11 mouse cellular contexts compared by ENCODE assay signal in genomic region chr3:62341496-62342205, GRCm38 (mm10). TPM values are rescaled to one million over a fixed set of nuclear protein-coding genes. Genes with fewer than 3 reads are reported as not detected.
DNase-seq lines count a peak whose midpoint lies in the region; ATAC-seq and TF ChIP-seq lines count a peak whose summit lies in the region.
"Had no signal": no experiment of that assay in that cellular context is flagged by ENCODE, and none has a peak within 500 bp of the region (broad histone marks: within the 10 kb centered on the region; RNA-seq: fewer than 3 reads in every experiment).

No protein-coding gene starts in this region.

- DNase-seq in hindbrain, embryonic 10.5 days (ENCODE audit: low spot score): no peak
- no peak for DNase-seq in hindbrain, embryonic 11.5 days (ENCODE audit: low spot score)
- no peak for DNase-seq in hindbrain, postnatal 0 days (ENCODE audit: low spot score)
- DNase-seq in midbrain, postnatal 0 days (ENCODE audit: low spot score): no peak
- DNase-seq in ovary, adult 18-20 months (ENCODE audit: low spot score): no peak
- DNase-seq in adrenal gland, postnatal 36 days: no peak
- DNase-seq in cerebellum, adult 18-20 months: no peak
- DNase-seq: liver had no signal

- 17% methylated on average over 3 of the region's 3 CpGs for WGBS in hindbrain, embryonic 10.5 days
- WGBS in hindbrain, embryonic 11.5 days: 25% methylated on average over 3 of the region's 3 CpGs
- 24% methylated on average over 3 of the region's 3 CpGs for WGBS in hindbrain, postnatal 0 days
- 15% methylated on average over 3 of the region's 3 CpGs for WGBS in midbrain, postnatal 0 days

- peaks cover 36% of the 10 kb centered on the region for H3K4me1 ChIP-seq in hindbrain, embryonic 10.5 days (replicated peaks)
- H3K4me1 ChIP-seq in hindbrain, embryonic 11.5 days (replicated peaks; ENCODE audit: control insufficient read depth, insufficient read depth, low read length): 0 out of 2 replicates have a peak, but pooled peaks cover 3% of the 10 kb centered on the region
- H3K4me1 ChIP-seq in cortical plate, adult 2 months (ENCODE audit: control insufficient read depth, insufficient read depth, low read length): peaks cover 1% of the 10 kb centered on the region; the same call in 1 of the 2 replicates
- no peaks in the 10 kb centered on the region for H3K4me1 ChIP-seq in hindbrain, postnatal 0 days (ENCODE audit: insufficient read depth, low read length)
- no peaks in the 10 kb centered on the region for H3K4me1 ChIP-seq in midbrain, postnatal 0 days (ENCODE audit: insufficient read depth, low read length)

- peaks cover 34% of the 10 kb centered on the region for H3K27me3 ChIP-seq in hindbrain, embryonic 10.5 days (ENCODE audit: insufficient read depth, poor library complexity, severe bottlenecking)
- H3K27me3 ChIP-seq in hindbrain, embryonic 11.5 days (ENCODE audit: control insufficient read depth, insufficient read depth, low read length): 0 out of 2 replicates have a peak, but pooled peaks cover 2% of the 10 kb centered on the region
- no peaks in the 10 kb centered on the region for H3K27me3 ChIP-seq in hindbrain, postnatal 0 days (ENCODE audit: insufficient read depth, low read length)
- H3K27me3 ChIP-seq in midbrain, postnatal 0 days (ENCODE audit: insufficient read depth, low read length): 0 out of 2 replicates have a peak, but pooled peaks cover 7% of the 10 kb centered on the region

- H3K4me2 ChIP-seq in hindbrain, embryonic 11.5 days (replicated peaks; ENCODE audit: low read depth, low read length): no peak overlapping the region
- H3K4me2 ChIP-seq in hindbrain, postnatal 0 days (ENCODE audit: low read depth, low read length): peak overlapping the region; percentile 76
- peak overlapping the region; percentile 28 for H3K4me2 ChIP-seq in midbrain, postnatal 0 days (ENCODE audit: low read depth, low read length, poor library complexity, severe bottlenecking)

- H3K4me3 ChIP-seq in hindbrain, embryonic 10.5 days: 0 out of 2 replicates have a peak overlapping the region, but pooled peaks have one; percentile 14
- no peak overlapping the region for H3K4me3 ChIP-seq in hindbrain, embryonic 11.5 days (ENCODE audit: low read depth, low read length)
- H3K4me3 ChIP-seq in cortical plate, adult 2 months (ENCODE audit: insufficient read depth, low read length): peak overlapping the region; percentile 79; the same call in 1 of the 2 replicates
- H3K4me3 ChIP-seq in hindbrain, postnatal 0 days (ENCODE audit: low read length): peak overlapping the region; percentile 83
- H3K4me3 ChIP-seq in midbrain, postnatal 0 days (ENCODE audit: low read depth, low read length): peak overlapping the region; percentile 0
- H3K4me3 ChIP-seq: erythroblast, embryonic 14.5 days had no signal

- TF ChIP-seq POLR2A in cortical plate, adult 2 months (IDR thresholded peaks at IDR 0.05; ENCODE audit: extremely low read depth, insufficient read depth, low read length): no peak

- ATAC-seq in hindbrain, embryonic 11.5 days (ENCODE audit: low FRiP score): no peak
- ATAC-seq in hindbrain, postnatal 0 days: no peak
- ATAC-seq in midbrain, postnatal 0 days (ENCODE audit: low FRiP score): no peak

- TF ChIP-seq CTCF in cortical plate, adult 2 months (IDR thresholded peaks at IDR 0.05; ENCODE audit: extremely low read depth, insufficient read depth, low read length): no peak
- TF ChIP-seq CTCF in hindbrain, postnatal 0 days (IDR thresholded peaks at IDR 0.05; ENCODE audit: low read depth): no peak
- TF ChIP-seq CTCF in midbrain, postnatal 0 days (IDR thresholded peaks at IDR 0.05): no peak

- no peak overlapping the region for H3K9ac ChIP-seq in hindbrain, embryonic 11.5 days (ENCODE audit: low read depth, low read length)
- no peak overlapping the region for H3K9ac ChIP-seq in hindbrain, postnatal 0 days (replicated peaks; ENCODE audit: low read length)
- H3K9ac ChIP-seq in midbrain, postnatal 0 days (replicated peaks; ENCODE audit: low read length, poor library complexity, severe bottlenecking): no peak overlapping the region

- no peak overlapping the region for H3K27ac ChIP-seq in hindbrain, embryonic 10.5 days
- no peak overlapping the region for H3K27ac ChIP-seq in hindbrain, embryonic 11.5 days (ENCODE audit: low read depth, low read length)
- H3K27ac ChIP-seq in cortical plate, adult 2 months (ENCODE audit: insufficient read depth, low read length): no peak overlapping the region
- no peak overlapping the region for H3K27ac ChIP-seq in hindbrain, postnatal 0 days
- no peak overlapping the region for H3K27ac ChIP-seq in midbrain, postnatal 0 days (ENCODE audit: low read depth, low read length)

- no peaks in the 10 kb centered on the region for H3K9me3 ChIP-seq in hindbrain, embryonic 10.5 days
- H3K9me3 ChIP-seq in hindbrain, embryonic 11.5 days (ENCODE audit: control insufficient read depth, low read length): no peaks in the 10 kb centered on the region
- no peaks in the 10 kb centered on the region for H3K9me3 ChIP-seq in hindbrain, postnatal 0 days (ENCODE audit: low read length)
- no peaks in the 10 kb centered on the region for H3K9me3 ChIP-seq in midbrain, postnatal 0 days (ENCODE audit: low read length)

- 0 out of 2 replicates have a peak, but pooled peaks cover 8% of the 10 kb centered on the region for H3K36me3 ChIP-seq in hindbrain, embryonic 10.5 days
- H3K36me3 ChIP-seq in hindbrain, embryonic 11.5 days (ENCODE audit: control insufficient read depth, insufficient read depth, low read length): no peaks in the 10 kb centered on the region
- H3K36me3 ChIP-seq in hindbrain, postnatal 0 days (ENCODE audit: insufficient read depth, low read length): no peaks in the 10 kb centered on the region
- H3K36me3 ChIP-seq in midbrain, postnatal 0 days (ENCODE audit: insufficient read depth, low read length): no peaks in the 10 kb centered on the region

RNA-seq across cellular contexts. Expression of gene Arhgef26, which starts 3.5 kb away (rescaled TPM):
- 8.8 and 10.9 TPM in 2 replicates for polyA plus RNA-seq in hindbrain, embryonic 10.5 days (2016; fragmentation: Nextera tagmentation; extraction: Ambion mirVana)
- polyA plus RNA-seq in hindbrain, embryonic 11.5 days (2014; fragmentation: Nextera tagmentation; extraction: Ambion mirVana): 7.4 and 9.1 TPM in 2 replicates
- polyA plus RNA-seq in cortical plate, adult 2 months (2012; rRNA removed): 15.2 and 18.2 TPM in 2 replicates
- 31.3 TPM in 2 replicates for total RNA-seq in hindbrain, postnatal 0 days (2014; rRNA removed)
- polyA plus RNA-seq in hindbrain, postnatal 0 days (2015; fragmentation: Nextera tagmentation; extraction: Ambion mirVana): 21.7 and 23.1 TPM in 2 replicates
- total RNA-seq in midbrain, postnatal 0 days (2014; rRNA removed): 23.3 and 26.7 TPM in 2 replicates
- 14.1 and 16.5 TPM in 2 replicates for polyA plus RNA-seq in midbrain, postnatal 0 days (2015; fragmentation: Nextera tagmentation; extraction: Ambion mirVana)
- total RNA-seq in adrenal gland, postnatal 36 days (2021): 1 to 10 TPM; 1.8 to 2.5 TPM
- total RNA-seq: hematopoietic stem cell, adult 5-6 weeks had no signal
